Mouse (Mus musculus) adipocyte (in vitro differentiated cells): ENCODE data around the gene Smtnl1.
A peak's percentile ranks its signal among the peaks of the same experiment; 100 is the strongest.

Experiments
- DNase-seq: peaks from one replicate; pipeline ENCODE4 v3.0.0-alpha.2; 2016; ENCODE audit warnings: low spot score

The Smtnl1 gene

DNA sequence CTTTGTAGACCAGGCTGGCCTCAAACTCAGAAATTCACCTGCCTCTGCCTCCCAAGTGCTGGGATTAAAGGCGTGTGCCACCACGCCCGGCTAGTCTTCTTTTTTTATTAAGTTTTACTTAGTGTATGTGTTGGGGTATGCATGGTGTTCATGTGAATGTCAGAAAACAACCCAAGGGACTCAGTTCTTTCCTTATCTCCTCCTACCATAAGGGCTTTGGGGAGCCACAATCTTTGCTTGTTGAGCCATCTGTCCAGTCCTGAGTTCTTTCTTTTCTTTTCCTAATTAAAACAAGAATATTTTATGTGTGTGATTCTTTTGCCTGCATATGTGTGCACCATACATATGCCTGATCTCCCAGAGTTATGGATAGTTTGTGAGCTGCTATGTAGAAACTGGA is 29.3 kb downstream of the Smtnl1 start:
- DNase-seq = no peak

DNA sequence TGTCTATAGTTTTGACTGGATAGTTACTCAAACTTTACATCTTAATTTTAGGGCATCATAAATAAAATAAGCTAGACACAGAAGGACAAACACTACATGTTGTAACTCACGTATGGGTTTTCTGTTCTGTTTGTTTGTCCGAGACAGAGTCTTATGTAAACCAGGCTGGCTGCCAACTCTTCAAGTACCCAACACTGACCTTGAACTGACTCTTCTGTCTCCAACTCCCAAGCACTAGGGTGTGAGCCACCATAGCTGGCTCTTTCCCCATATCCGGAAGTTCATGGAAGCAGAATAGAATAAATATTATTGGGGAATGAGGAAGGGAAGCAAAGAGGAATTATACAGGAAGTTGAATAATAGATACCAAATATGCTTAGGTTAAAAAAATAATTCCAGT is 29.9 kb downstream of the Smtnl1 start:
- DNase-seq = peak; percentile 43

DNA sequence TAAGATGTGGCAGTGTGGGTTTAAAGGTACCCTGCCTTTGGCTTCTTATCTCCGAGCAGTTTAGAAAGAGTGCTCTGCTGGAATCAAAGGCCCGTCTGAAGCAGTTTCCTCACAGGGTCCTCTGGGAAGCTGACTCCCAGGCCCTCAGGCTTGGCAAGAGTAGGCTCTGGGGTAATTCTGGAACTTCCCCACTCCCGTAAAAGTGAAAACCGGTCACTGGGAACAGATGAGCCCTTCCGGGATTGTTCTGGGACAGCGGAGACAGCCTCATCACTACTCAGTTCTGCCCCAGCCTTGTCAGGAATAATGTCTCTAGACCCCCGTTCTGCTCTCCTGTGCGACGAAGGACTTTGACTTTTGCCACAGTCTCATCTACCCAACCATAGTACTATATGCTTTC is 32.0 kb downstream of the Smtnl1 start:
- DNase-seq = no peak

- DNase-seq = no peak
Observed at GRCm38 (mm10) chr2:84788316-84788715, 34.1 kb downstream of the Smtnl1 start.

DNA sequence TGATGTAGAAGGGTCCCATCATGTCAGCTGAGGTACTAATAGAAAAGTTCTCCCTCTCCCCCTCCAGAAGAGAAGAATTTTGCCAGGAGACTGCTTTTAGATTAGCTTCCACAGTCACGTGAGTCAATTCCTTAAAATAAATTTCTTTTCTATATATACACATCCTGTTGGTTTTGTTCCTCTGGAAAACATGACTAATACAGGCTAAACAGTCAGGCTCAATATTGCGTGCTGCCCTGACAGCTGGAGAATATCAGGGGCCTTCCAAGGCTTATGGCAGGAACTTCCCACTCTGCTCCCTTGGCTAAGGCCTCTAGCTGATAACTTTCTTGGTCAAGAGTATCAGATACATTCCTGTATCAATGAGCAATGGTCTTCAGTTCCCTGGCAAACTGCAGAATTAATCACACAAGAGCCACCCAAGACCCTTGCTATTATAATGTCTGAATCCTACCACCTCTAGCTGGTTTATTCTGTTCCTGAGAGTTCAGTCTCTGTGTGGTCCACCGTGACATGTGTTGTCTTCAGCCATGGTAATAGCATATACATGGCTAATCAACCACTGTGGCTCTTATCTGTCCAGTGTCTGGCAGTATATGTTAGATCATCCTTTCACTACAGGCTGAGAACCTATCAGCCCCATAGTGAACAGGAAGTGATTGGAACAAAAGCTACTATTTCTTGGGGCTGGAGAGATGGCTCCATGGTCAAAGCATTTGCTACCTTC is 38.4 kb downstream of the Smtnl1 start:
- no peak for DNase-seq

GRCm38 (mm10) chr2:84783315-84783714 is 39.1 kb downstream of the Smtnl1 start:
- DNase-seq = no peak

DNA sequence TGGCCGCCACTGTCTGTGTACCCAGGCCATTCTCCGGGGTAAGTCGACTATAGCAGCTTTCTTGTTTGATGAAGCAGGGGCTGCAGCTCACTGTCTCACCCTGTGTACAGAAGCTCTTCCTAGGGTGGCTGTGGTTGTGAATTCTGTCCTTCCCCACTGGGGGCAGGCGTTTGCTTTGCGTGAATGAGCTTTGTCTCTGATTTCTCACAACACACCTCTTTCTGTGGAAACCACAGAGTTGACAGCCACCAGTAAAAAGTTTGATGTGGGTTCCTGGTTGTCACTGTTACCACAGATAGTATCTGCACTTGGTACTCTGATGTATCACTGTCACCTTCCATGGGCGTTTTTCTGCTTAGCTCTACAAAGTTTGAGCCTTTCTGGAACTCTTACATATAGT is 43.2 kb downstream of the Smtnl1 start:
- no peak for DNase-seq

DNA sequence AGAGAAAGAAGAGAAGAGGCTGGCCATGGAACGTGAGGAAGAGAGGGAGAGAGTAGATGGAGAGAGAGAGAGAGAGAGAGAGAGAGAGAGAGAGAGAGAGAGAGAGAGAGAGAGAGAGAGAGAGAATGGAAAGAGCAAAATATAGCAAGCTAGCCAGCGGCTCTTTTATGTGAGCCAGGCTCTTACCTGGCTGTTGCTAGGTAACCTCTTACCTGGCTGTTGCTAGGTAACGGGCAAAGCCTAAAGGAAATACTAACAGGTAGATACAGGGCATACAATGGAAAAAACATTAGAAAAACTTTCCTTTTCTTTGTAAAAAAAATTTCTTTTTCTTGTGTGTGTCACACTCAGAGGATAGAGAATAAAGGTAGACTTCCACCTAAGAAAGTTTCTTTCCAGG is 44.7 kb downstream of the Smtnl1 start:
- DNase-seq = no peak

GRCm38 (mm10) chr2:84775665-84776064 is 46.8 kb downstream of the Smtnl1 start:
- DNase-seq = no peak

- no peak for DNase-seq
Observed at GRCm38 (mm10) chr2:84775241-84775640, 47.2 kb downstream of the Smtnl1 start, which contains the start of gene Serping1. TSS of gene Serping1 (minus strand) at chr2:84775444.

DNA sequence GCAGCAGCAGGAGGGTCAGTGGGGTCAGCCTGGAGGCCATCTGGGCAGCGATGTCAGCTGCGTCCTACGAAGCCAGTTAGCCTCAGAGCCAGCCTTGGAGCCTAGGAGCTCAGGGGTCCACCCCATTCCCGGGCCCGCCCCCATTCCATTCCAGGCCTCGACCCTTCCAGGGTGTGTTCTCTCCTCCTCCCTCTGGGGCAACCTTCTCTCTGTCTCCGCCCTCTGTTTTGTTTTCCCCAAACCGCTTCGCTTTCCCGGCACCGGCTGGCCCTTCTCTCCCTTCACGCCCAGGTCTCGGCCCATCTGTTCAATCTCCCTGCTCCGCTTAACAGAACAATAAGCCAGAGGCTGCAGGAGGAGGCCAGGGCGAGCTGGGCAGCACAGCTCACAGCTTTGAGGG is 47.7 kb downstream of the Smtnl1 start:
- no peak for DNase-seq

DNA sequence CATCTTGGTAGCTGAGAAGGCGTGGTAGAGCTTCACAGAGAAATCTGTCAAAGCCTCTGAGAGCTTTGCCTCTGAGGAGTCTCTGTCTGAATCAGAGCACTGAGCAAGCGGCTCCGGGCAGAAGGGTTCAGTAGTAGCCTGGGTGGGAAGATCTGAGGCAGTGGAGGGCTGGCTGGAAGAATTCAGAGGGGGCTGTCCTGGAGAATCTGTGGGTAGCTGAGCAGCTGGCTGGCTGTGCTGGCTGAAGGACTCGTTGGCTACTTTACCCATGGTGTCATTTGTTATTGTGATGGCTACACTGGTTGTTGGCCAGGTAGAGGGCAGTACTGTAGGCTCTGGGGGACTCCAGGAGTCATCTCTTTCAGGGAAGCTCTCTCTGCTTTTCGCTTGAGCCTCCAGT is 49.3 kb downstream of the Smtnl1 start:
- DNase-seq = no peak

GRCm38 (mm10) chr2:84772454-84772853 is 50.0 kb downstream of the Smtnl1 start:
- DNase-seq = no peak

GRCm38 (mm10) chr2:84770501-84770900 is 52.0 kb downstream of the Smtnl1 start:
- peak; percentile 37 for DNase-seq

- DNase-seq = peak; percentile 38
Observed at GRCm38 (mm10) chr2:84762818-84763217, 59.6 kb downstream of the Smtnl1 start.

DNA sequence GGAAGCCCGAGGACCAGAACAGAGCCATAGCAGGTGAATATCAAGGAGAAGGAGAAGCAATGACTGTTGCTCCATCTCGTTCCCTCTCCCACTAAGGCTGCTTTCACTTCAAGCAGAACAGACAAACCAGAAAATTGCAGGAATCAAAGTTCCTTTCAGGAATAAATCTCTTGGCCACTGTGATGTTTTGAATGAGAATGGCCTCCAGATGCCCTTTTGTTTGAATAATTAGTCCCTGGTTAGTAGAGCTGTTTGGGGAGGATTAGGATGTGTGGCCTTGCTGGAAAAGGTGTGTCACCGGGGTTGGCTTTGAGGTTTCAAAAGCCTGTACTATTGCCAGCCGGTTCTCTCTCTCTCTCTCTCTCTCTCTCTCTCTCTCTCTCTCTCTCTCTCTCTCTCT is 60.2 kb downstream of the Smtnl1 start:
- no peak for DNase-seq

- peak; percentile 37 for DNase-seq
Observed at GRCm38 (mm10) chr2:84761840-84762239, 60.6 kb downstream of the Smtnl1 start.

- DNase-seq = no peak
Observed at GRCm38 (mm10) chr2:84761309-84761708, 61.1 kb downstream of the Smtnl1 start.
